Mouse (Mus musculus): ENCODE measurements around the gene Hmgb1.
A peak's percentile ranks its signal among the peaks of the same experiment; 100 is the strongest.
"Not testable (repeated sequence)": the region's sequence is repeated elsewhere in the genome, so short reads cannot be mapped to it uniquely, and the experiment has no call there.

Gene Hmgb1

DNA sequence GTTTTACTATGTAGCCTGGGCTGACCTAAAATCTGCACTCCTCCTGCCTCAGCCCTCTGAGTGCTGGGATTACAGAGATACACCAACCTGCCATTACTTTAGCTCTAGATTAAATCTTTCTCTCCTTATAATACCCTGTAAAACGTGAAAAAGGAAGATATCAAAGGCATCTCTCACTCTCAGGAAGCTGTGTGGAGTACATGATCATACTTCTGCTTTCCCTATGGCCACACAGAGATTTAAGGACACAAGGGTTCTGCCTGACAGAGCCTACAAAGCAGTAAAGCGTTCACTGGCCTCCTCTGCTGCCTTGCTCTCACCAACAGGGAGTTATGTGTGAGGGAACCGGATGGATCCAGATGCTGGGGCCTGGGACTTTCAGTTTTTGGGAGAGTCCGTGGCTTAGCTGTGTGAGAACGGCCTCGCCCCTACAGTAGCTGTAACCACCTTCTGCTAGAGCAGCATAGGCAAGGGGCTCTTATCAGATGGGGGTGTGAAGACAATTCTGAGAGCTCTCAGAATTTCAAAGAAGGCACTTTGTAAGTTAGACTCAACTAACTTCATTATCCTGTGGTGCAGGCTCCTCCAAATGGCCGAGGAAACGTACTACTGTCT is 36.8 kb downstream of the Hmgb1 start:
- DNase-seq (ENCODE audit: low spot score) = no peak

GRCm38 (mm10) chr5:149146691-149147090 is 37.6 kb downstream of the Hmgb1 start:
- DNase-seq (ENCODE audit: low spot score) = no peak

GRCm38 (mm10) chr5:149143766-149144375 is 40.4 kb downstream of the Hmgb1 start:
- DNase-seq (ENCODE audit: low spot score) = no peak

- not testable (repeated sequence) for DNase-seq (ENCODE audit: low spot score)
Observed at GRCm38 (mm10) chr5:149141155-149141554, 43.1 kb downstream of the Hmgb1 start.

- DNase-seq (ENCODE audit: low spot score) = no peak
Observed at GRCm38 (mm10) chr5:149140336-149140735, 44.0 kb downstream of the Hmgb1 start.

- DNase-seq (ENCODE audit: low spot score) = not testable (repeated sequence)
Observed at GRCm38 (mm10) chr5:149138087-149138486, 46.2 kb downstream of the Hmgb1 start.

DNA sequence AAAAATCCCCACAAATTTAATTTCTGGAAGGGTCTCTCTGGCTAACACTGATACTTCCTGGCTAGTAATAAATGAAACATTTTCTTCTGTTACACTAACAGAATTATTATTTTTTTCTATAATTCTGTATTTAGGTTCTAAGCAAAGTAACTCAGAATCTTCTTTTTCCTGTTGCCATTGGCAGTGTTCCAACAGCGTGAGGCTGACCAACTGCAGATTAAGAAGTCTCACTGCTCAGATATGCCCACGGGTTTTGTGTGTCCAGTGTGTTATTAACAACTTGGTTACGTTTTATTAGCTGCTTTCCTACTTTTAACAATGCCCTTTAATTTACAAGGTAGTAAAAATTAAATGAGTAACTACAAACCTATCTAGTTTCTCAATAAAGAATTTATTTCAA is 46.8 kb downstream of the Hmgb1 start:
- no peak for DNase-seq (ENCODE audit: low spot score)

DNA sequence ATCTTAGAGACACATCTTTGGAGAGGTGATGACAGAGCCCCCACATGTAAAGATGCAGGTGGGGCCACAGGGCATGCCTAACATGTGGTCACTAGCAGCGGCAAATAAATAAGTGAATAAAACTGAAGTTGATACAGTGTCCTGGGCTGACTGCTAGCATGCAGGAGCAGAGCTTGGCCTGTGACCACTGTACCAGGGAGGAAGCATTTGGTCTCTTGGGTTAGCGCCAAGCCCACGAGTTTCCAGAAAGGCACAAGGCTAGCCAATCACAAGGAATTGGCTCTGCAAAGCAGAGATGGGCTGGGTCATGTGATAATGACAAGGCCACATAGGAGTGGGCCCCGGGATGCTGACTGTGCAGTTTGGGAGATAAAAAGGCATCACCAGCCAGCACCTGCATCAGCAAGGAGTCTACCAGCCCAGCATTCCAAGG is 47.3 kb downstream of the Hmgb1 start:
- DNase-seq (ENCODE audit: low spot score) = peak; percentile 84

- no peak for DNase-seq (ENCODE audit: low spot score)
Observed at GRCm38 (mm10) chr5:149135455-149136354, 48.6 kb downstream of the Hmgb1 start.

- DNase-seq (ENCODE audit: low spot score) = no peak
Observed at GRCm38 (mm10) chr5:149134751-149135454, 49.4 kb downstream of the Hmgb1 start.

GRCm38 (mm10) chr5:149128473-149128872 is 55.8 kb downstream of the Hmgb1 start:
- DNase-seq (ENCODE audit: low spot score) = no peak

DNA sequence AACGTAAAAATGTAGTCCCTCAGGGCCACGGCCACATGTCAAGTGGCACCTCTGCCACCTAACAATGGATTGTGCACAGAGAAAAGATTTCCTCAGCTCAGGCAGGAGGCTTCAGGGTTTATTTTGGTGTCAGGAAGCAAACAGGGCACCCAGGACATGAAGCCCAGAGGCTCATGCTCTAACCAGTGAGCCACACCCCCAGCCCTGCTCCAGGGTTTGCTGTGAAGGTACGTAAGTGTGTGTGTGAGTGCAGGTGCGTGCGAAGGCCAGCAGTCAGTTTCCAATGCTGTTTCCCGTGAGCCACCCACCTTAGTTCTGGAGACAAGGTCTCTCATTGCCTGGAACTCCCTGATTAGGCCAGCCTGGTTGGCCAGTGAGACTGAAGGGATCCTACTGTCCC is 60.5 kb downstream of the Hmgb1 start:
- no peak for DNase-seq (ENCODE audit: low spot score)

GRCm38 (mm10) chr5:149119341-149119881 is 64.9 kb downstream of the Hmgb1 start:
- no peak for DNase-seq (ENCODE audit: low spot score)

DNA sequence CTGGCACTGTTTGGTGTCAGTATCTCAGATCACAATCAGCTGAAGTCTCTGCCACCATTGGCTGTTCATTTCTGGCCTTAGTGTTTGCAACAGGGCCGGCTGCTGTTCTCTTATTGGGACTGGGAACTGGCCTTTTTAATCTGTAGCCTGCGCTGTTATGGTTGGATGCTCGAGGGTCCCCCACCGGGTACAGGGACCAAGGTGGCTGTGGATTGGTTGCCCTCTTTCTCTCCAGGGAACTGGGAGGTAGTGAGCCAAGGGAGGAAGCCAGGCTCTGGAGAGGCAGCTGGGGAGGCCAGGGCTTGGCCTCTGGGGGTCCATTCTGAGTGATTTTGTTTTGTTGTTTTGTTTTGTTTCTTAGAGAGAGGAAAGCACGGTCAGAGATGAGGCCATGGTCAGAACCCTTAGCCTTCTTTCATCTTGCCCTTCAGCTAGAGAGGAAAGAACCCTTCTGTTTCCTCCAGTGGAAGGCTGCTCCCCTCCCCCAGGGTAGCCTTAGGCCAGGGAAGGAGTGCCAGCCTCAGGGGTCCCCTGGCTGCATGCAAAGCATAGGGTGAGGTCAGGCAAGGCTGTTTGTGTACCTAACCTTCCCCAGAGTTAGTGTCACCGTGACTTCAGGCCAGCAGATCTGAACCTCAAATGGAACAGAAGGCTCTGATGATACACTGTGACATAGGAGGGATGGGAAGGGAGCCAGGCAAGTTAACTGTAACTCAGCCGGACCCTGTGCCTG is 66.3 kb downstream of the Hmgb1 start:
- no peak for DNase-seq (ENCODE audit: low spot score)

GRCm38 (mm10) chr5:149114587-149114986 is 69.7 kb downstream of the Hmgb1 start:
- no peak for DNase-seq (ENCODE audit: low spot score)

GRCm38 (mm10) chr5:149114034-149114433 is 70.3 kb downstream of the Hmgb1 start:
- DNase-seq (ENCODE audit: low spot score) = no peak

DNA sequence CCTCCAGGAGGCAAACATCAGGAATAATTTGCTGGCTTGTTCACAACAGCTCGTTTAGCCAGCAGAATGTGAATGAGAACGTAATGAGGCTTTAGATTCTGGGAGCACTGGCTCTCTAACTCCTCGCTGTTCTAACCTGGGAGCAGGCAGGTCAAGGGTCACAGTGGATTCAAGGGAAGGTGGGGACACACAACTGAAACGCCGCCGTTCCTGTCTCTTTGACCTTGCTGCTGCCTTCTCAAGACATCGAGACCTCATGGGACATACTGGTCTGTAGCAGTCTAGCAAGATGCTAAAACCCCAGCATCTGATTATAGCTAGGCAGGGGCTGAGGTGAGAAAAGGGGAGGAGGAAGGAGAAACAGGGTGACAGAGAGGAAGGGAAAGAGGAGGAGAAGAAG is 70.8 kb downstream of the Hmgb1 start:
- DNase-seq (ENCODE audit: low spot score) = no peak

DNA sequence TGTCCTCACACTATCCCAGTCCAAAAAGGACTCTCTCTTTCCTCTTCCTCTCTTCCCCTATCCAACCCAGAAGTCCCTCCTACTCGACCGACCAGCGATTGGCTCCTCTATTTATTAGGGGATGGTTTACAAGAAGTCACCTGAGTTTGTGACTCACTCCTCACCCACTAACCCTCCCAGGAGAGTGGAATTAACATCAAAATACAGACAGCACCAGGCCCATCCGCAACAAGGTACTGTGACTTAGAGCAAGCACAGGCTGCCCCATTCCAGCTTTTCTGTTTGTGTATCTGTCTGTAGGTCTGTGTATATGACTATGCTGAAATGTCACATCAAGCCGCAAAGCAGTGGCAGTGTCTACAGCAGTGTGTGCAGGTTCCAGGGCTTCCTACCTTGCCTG is 71.7 kb downstream of the Hmgb1 start:
- no peak for DNase-seq (ENCODE audit: low spot score)

GRCm38 (mm10) chr5:149109220-149109619 is 75.1 kb downstream of the Hmgb1 start:
- no peak for DNase-seq (ENCODE audit: low spot score)

DNA sequence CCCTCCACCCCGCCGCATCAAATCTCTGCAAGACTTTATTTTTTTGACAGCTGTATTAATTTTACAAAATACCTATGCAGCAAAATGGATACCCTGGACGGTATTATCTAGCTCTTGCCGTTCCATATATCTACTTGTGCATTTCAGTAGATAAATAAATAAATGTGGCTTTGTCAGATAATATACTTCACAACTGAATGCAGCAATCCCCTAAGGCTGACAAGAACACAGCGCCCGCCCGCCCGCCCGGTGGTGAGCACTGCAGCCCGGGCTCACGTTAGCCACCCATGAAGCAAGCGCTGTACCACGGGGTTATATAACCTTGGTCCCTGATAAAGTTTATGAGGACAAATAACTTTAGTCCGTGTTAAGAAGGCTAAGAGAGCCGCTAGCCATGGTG is 76.1 kb downstream of the Hmgb1 start:
- peak; percentile 49 for DNase-seq (ENCODE audit: low spot score)

DNA sequence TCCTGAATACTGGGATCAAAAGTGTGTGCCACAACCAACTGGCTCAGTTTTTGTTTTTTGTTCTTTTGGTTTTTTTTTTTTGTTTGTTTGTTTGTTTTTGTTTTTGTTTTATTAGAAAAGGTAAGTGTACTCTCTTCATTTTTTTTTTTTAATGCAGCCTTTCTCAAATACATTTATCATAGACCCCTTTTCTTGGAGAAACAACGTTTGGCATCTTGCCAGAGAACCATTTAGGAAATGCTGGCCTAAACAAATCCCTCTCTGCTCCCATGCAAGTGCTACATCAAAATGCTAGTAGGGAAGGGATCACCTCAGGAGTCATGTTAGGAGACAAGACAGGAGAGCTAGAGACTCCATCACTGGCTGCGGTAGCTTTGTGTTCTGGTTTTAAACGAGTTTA is 76.7 kb downstream of the Hmgb1 start:
- no peak for DNase-seq (ENCODE audit: low spot score)

All from c-Kit-positive CD71-positive TER-119-positive erythroid progenitor cells, embryonic 14.5 days (primary cell).